ENCODE assay signal across 21 mouse cellular contexts in genomic region chr6:106543500-106543899, GRCm38 (mm10).
DNase-seq lines count a peak whose midpoint lies in the region; TF ChIP-seq lines count a peak whose summit lies in the region.
"Had no signal": no experiment of that assay in that cellular context is flagged by ENCODE, and none has a peak within 500 bp of the region (broad histone marks: within the 10 kb centered on the region; RNA-seq: fewer than 3 reads in every experiment).

No protein-coding gene starts in this region.

- peak; percentile 5 for DNase-seq in cerebellum, adult 9-11 months
- DNase-seq in cerebellum, adult 11 months: no peak
- no peak for DNase-seq in layer of hippocampus, adult 2 months (ENCODE audit: low spot score in 2 of 2)
- no peak for DNase-seq in layer of hippocampus, postnatal 10 days (ENCODE audit: low spot score in 2 of 2)
- peak; percentile 2 for DNase-seq in Muller cell, postnatal 12 days (ENCODE audit: inconsistent ontology term)
- peak; percentile 13 for DNase-seq in brain, embryonic 14.5 days (ENCODE audit: low read depth)
- DNase-seq in spleen, adult 18-20 months: no peak
- DNase-seq: adrenal gland, postnatal 25 days; gastrocnemius, postnatal 10 days; heart, postnatal 10 days; kidney, postnatal 4 days; liver, embryonic 13.5 days; lung, adult 2 months; right cerebral cortex, postnatal 25 days; thymus, postnatal 25 days had no signal

- TF ChIP-seq POLR2A in brain, embryonic 14.5 days (IDR thresholded peaks at IDR 0.05; ENCODE audit: borderline replicate concordance, extremely low read depth, insufficient read depth, insufficient read length, poor library complexity, severe bottlenecking): no peak

- H3K4me3 ChIP-seq in layer of hippocampus, adult 2 months: no peak overlapping the region
- H3K4me3 ChIP-seq: embryonic facial prominence, embryonic 15.5 days; heart, embryonic 12.5 days; hindbrain, embryonic 10.5 days; kidney, embryonic 15.5 days; liver, embryonic 13.5 days; megakaryocyte, embryonic 14.5 days; midbrain, embryonic 13.5 days had no signal

- TF ChIP-seq CTCF in layer of hippocampus, adult 2 months (conservative IDR thresholded peaks at IDR 0.05): peak; percentile 68
- TF ChIP-seq CTCF in brain, embryonic 14.5 days (IDR thresholded peaks at IDR 0.05; ENCODE audit: borderline replicate concordance, extremely low read depth, insufficient read depth, insufficient read length): no peak

- no peak overlapping the region for H3K27ac ChIP-seq in layer of hippocampus, adult 2 months
- H3K27ac ChIP-seq: embryonic facial prominence, embryonic 15.5 days; hindbrain, embryonic 10.5 days; kidney, embryonic 15.5 days; liver, embryonic 13.5 days; midbrain, embryonic 13.5 days had no signal

Comparison
In these comparisons a context has a peak if more than half of its experiments do, and no peak if none do; other contexts are left out.
1. DNase-seq: peak in cerebellum, adult 9-11 months (single experiment), Muller cell, postnatal 12 days (single experiment) and brain, embryonic 14.5 days (single experiment); none in cerebellum, adult 11 months (single experiment), layer of hippocampus, adult 2 months (0 of 2), layer of hippocampus, postnatal 10 days (0 of 2) and spleen, adult 18-20 months (0 of 2).